Mouse (Mus musculus): ENCODE measurements around the gene Cyp2d9. TPM values are rescaled to one million over a fixed set of nuclear protein-coding genes. Genes with fewer than 3 reads are reported as not detected.
"Not testable (repeated sequence)": the region's sequence is repeated elsewhere in the genome, so short reads cannot be mapped to it uniquely, and the experiment has no call there.

The Cyp2d9 gene
- polyA plus RNA-seq (2014; fragmentation: Nextera tagmentation; extraction: Ambion mirVana), result 0.12 TPM in 1 of 2 replicates, not detected in the other

DNA sequence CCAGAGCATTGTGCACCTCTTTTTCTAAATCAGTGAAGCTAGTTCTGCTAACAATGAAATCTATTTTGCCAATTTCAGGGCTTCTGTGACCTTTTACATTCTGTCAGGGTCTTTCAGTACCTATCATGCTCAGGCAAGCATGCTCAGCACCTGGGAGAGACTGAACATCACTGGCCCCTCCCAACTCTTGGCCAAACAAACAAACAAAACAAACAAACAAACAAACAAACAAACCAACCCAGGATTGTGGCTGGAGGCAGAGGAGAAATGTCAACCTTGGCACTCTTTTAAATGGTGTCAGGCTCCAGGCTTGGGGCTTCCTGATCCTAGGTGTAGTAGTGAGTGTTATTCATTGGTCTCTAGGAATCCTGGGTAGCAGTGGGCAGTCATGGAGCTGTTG lies at the start of gene Cyp2d9:
Gene Cyp2d9, plus strand, starts transcription at position 301 of the 400 bp plus-strand sequence.
- Histone ChIP-seq H3K4me3 (ENCODE audit: low read depth, low read length) (no peak within 1 kb of the TSS), H3K4me2 (ENCODE audit: low read length) (no peak within 1 kb of the TSS), H3K27me3 (replicated peaks; ENCODE audit: control insufficient read depth, insufficient read depth, low read length) (no peaks in the 10 kb centered on the region), H3K9me3 (ENCODE audit: control insufficient read depth, low read length) (no peaks in the 10 kb centered on the region), H3K27ac (ENCODE audit: low read depth) (no peak within 1 kb of the TSS), H3K36me3 (ENCODE audit: control insufficient read depth, insufficient read depth, low read length) (no peaks in the 10 kb centered on the region), H3K9ac (ENCODE audit: low read length) (no peak within 1 kb of the TSS), H3K4me1 (replicated peaks; ENCODE audit: control insufficient read depth, insufficient read depth, low read length) (peaks cover 4% of the 10 kb centered on the region; the same call in 1 of the 2 replicates)
- DNase-seq (ENCODE audit: low spot score) (no peak), ATAC-seq (replicated peaks; ENCODE audit: low FRiP score, low TSS enrichment, low read depth) (no peak)

- H3K9me3 ChIP-seq (ENCODE audit: control insufficient read depth, low read length), result no peaks in the 10 kb centered on the region
- no peaks in the 10 kb centered on the region for H3K27me3 ChIP-seq (replicated peaks; ENCODE audit: control insufficient read depth, insufficient read depth, low read length)
- WGBS, result 84% methylated on average over 2 of the region's 2 CpGs
- 0 out of 2 replicates have a peak, but pooled peaks cover 3% of the 10 kb centered on the region for H3K4me1 ChIP-seq (replicated peaks; ENCODE audit: control insufficient read depth, insufficient read depth, low read length)
- DNase-seq (ENCODE audit: low spot score) (no peak), ATAC-seq (replicated peaks; ENCODE audit: low FRiP score, low TSS enrichment, low read depth) (no peak)
- H3K36me3 ChIP-seq (ENCODE audit: control insufficient read depth, insufficient read depth, low read length), result no peaks in the 10 kb centered on the region
- no peak overlapping the region for H3K4me2 ChIP-seq (ENCODE audit: low read length)
- no peak overlapping the region for H3K9ac ChIP-seq (ENCODE audit: low read length)
- no peak overlapping the region for H3K4me3 ChIP-seq (ENCODE audit: low read depth, low read length)
- H3K27ac ChIP-seq (ENCODE audit: low read depth), result no peak overlapping the region
These were observed 47.5 kb upstream of the Cyp2d9 start for GRCm38 (mm10) chr15:82385729-82386128.

- not testable (repeated sequence) for H3K9ac ChIP-seq (ENCODE audit: low read length); H3K27me3 ChIP-seq (replicated peaks; ENCODE audit: control insufficient read depth, insufficient read depth, low read length); H3K4me2 ChIP-seq (ENCODE audit: low read length); H3K4me3 ChIP-seq (ENCODE audit: low read depth, low read length); H3K36me3 ChIP-seq (ENCODE audit: control insufficient read depth, insufficient read depth, low read length); H3K27ac ChIP-seq (ENCODE audit: low read depth); H3K9me3 ChIP-seq (ENCODE audit: control insufficient read depth, low read length); ATAC-seq (replicated peaks; ENCODE audit: low FRiP score, low TSS enrichment, low read depth); DNase-seq (ENCODE audit: low spot score); H3K4me1 ChIP-seq (replicated peaks; ENCODE audit: control insufficient read depth, insufficient read depth, low read length)
- 90% methylated on average over 9 of the region's 10 CpGs for WGBS
These were observed 43.3 kb upstream of the Cyp2d9 start for GRCm38 (mm10) chr15:82389916-82390315.

- H3K9ac ChIP-seq (ENCODE audit: low read length); H3K36me3 ChIP-seq (ENCODE audit: control insufficient read depth, insufficient read depth, low read length); H3K4me2 ChIP-seq (ENCODE audit: low read length); H3K9me3 ChIP-seq (ENCODE audit: control insufficient read depth, low read length); H3K4me3 ChIP-seq (ENCODE audit: low read depth, low read length); H3K27ac ChIP-seq (ENCODE audit: low read depth); ATAC-seq (replicated peaks; ENCODE audit: low FRiP score, low TSS enrichment, low read depth); H3K4me1 ChIP-seq (replicated peaks; ENCODE audit: control insufficient read depth, insufficient read depth, low read length); DNase-seq (ENCODE audit: low spot score); H3K27me3 ChIP-seq (replicated peaks; ENCODE audit: control insufficient read depth, insufficient read depth, low read length): not testable (repeated sequence)
- WGBS, result 81% methylated on average over 2 of the region's 2 CpGs
These were observed 39.3 kb upstream of the Cyp2d9 start, which contains the start of gene Cyp2d11 for GRCm38 (mm10) chr15:82393922-82394321. TSS of gene Cyp2d11 (minus strand) at chr15:82394022.

DNA sequence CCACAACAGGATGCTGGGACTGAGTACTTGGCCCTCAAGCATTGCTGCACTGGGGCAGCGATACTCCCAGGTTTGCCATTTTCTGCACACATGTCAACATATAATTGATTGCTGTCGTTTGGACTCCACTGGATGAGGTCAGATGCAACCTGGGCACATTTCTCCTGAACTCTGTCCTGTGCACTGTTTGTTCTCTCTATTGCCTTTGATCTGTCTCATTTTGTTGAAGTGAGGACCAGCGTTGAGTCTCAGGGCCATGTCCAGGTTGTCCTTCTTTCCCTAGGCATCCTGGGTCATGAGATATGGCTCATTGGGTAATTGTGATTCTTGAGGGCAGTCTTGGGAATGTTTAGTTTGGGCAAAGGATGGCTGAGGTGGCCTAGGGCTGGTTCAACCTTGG lies 37.3 kb upstream of the Cyp2d9 start:
- H3K4me3 ChIP-seq (ENCODE audit: low read depth, low read length); DNase-seq (ENCODE audit: low spot score); H3K4me2 ChIP-seq (ENCODE audit: low read length); H3K4me1 ChIP-seq (replicated peaks; ENCODE audit: control insufficient read depth, insufficient read depth, low read length); H3K9me3 ChIP-seq (ENCODE audit: control insufficient read depth, low read length); H3K36me3 ChIP-seq (ENCODE audit: control insufficient read depth, insufficient read depth, low read length); H3K27ac ChIP-seq (ENCODE audit: low read depth); H3K27me3 ChIP-seq (replicated peaks; ENCODE audit: control insufficient read depth, insufficient read depth, low read length); ATAC-seq (replicated peaks; ENCODE audit: low FRiP score, low TSS enrichment, low read depth); H3K9ac ChIP-seq (ENCODE audit: low read length): not testable (repeated sequence)
- WGBS, result 72% methylated on average over 3 of the region's 3 CpGs

- H3K9ac ChIP-seq (ENCODE audit: low read length), result no peak overlapping the region
- 62% methylated on average over 2 of the region's 2 CpGs for WGBS
- no peak overlapping the region for H3K27ac ChIP-seq (ENCODE audit: low read depth)
- no peaks in the 10 kb centered on the region for H3K36me3 ChIP-seq (ENCODE audit: control insufficient read depth, insufficient read depth, low read length)
- ATAC-seq (replicated peaks; ENCODE audit: low FRiP score, low TSS enrichment, low read depth) (no peak), DNase-seq (ENCODE audit: low spot score) (no peak)
- no peak overlapping the region for H3K4me2 ChIP-seq (ENCODE audit: low read length)
- H3K4me1 ChIP-seq (replicated peaks; ENCODE audit: control insufficient read depth, insufficient read depth, low read length), result no peaks in the 10 kb centered on the region
- H3K9me3 ChIP-seq (ENCODE audit: control insufficient read depth, low read length), result no peaks in the 10 kb centered on the region
- H3K4me3 ChIP-seq (ENCODE audit: low read depth, low read length), result no peak overlapping the region
- no peaks in the 10 kb centered on the region for H3K27me3 ChIP-seq (replicated peaks; ENCODE audit: control insufficient read depth, insufficient read depth, low read length)
These were observed 31.7 kb upstream of the Cyp2d9 start for GRCm38 (mm10) chr15:82401516-82401915.

DNA sequence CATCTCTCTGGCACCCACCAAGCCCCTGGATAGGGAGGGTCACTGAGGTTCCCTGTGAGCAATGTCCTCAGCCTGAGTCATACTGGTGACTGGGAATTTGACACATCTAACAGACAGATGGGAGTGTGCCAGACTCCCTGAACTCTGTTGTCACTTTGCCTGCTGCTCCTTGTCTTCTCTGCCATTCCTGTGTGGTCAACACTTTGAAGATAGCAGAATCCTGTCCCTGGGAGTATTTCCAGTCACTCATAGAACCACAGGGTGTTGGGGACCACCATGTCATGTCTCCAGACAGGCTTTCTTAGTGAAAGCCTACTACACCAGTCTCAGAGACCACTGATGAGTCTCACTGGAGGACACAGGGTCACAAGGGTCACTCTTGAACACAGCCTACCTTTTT lies 31.1 kb upstream of the Cyp2d9 start:
- H3K27me3 ChIP-seq (replicated peaks; ENCODE audit: control insufficient read depth, insufficient read depth, low read length), result no peaks in the 10 kb centered on the region
- no peak for ATAC-seq (replicated peaks; ENCODE audit: low FRiP score, low TSS enrichment, low read depth)
- no peak overlapping the region for H3K4me2 ChIP-seq (ENCODE audit: low read length)
- H3K9ac ChIP-seq (ENCODE audit: low read length), result no peak overlapping the region
- no peaks in the 10 kb centered on the region for H3K9me3 ChIP-seq (ENCODE audit: control insufficient read depth, low read length)
- no peaks in the 10 kb centered on the region for H3K4me1 ChIP-seq (replicated peaks; ENCODE audit: control insufficient read depth, insufficient read depth, low read length)
- H3K36me3 ChIP-seq (ENCODE audit: control insufficient read depth, insufficient read depth, low read length), result no peaks in the 10 kb centered on the region
- H3K27ac ChIP-seq (ENCODE audit: low read depth), result no peak overlapping the region
- no peak overlapping the region for H3K4me3 ChIP-seq (ENCODE audit: low read depth, low read length)
- no peak for DNase-seq (ENCODE audit: low spot score)

- Histone ChIP-seq H3K4me3 (ENCODE audit: low read depth, low read length) (no peak overlapping the region), H3K27ac (ENCODE audit: low read depth) (no peak overlapping the region), H3K4me1 (replicated peaks; ENCODE audit: control insufficient read depth, insufficient read depth, low read length) (no peaks in the 10 kb centered on the region), H3K36me3 (ENCODE audit: control insufficient read depth, insufficient read depth, low read length) (no peaks in the 10 kb centered on the region), H3K27me3 (replicated peaks; ENCODE audit: control insufficient read depth, insufficient read depth, low read length) (no peaks in the 10 kb centered on the region), H3K9ac (ENCODE audit: low read length) (no peak overlapping the region), H3K9me3 (ENCODE audit: control insufficient read depth, low read length) (no peaks in the 10 kb centered on the region), H3K4me2 (ENCODE audit: low read length) (no peak overlapping the region)
- 84% methylated on average over 6 of the region's 6 CpGs for WGBS
- DNase-seq (ENCODE audit: low spot score), result no peak
- ATAC-seq (replicated peaks; ENCODE audit: low FRiP score, low TSS enrichment, low read depth), result no peak
These were observed 30.5 kb upstream of the Cyp2d9 start for GRCm38 (mm10) chr15:82402741-82403140.

GRCm38 (mm10) chr15:82403606-82404005 lies 29.6 kb upstream of the Cyp2d9 start:
- no peak for ATAC-seq (replicated peaks; ENCODE audit: low FRiP score, low TSS enrichment, low read depth)
- WGBS, result 93% methylated on average over 9 of the region's 9 CpGs
- Histone ChIP-seq H3K4me2 (ENCODE audit: low read length) (no peak overlapping the region), H3K27me3 (replicated peaks; ENCODE audit: control insufficient read depth, insufficient read depth, low read length) (no peaks in the 10 kb centered on the region), H3K9ac (ENCODE audit: low read length) (no peak overlapping the region), H3K36me3 (ENCODE audit: control insufficient read depth, insufficient read depth, low read length) (no peaks in the 10 kb centered on the region), H3K27ac (ENCODE audit: low read depth) (no peak overlapping the region), H3K9me3 (ENCODE audit: control insufficient read depth, low read length) (no peaks in the 10 kb centered on the region), H3K4me1 (replicated peaks; ENCODE audit: control insufficient read depth, insufficient read depth, low read length) (no peaks in the 10 kb centered on the region), H3K4me3 (ENCODE audit: low read depth, low read length) (no peak overlapping the region)
- no peak for DNase-seq (ENCODE audit: low spot score)

Measured in intestine, embryonic 14.5 days (tissue).